ENCODE assay signal across 24 mouse cellular contexts in the genomic region with DNA sequence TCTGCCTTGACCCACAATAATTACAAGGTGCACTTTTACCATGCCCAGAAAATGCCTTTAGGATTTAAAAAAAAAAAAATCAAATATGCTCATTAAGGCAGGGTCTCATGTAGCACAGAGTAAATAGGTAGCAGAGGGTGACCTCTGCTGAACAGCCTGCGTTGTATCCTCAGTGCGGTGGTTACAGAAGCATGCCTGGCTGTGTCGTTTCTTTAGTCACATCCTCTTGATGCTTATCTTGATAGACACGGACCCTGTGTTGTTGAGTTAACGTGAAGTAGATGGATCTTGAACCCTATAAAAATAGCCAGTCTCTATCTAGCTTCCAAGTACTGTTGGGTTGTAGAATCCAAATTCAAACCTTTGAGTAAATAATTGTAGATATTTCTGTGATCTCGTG. TPM values are rescaled to one million over a fixed set of nuclear protein-coding genes. Genes with fewer than 3 reads are reported as not detected.
DNase-seq lines count a peak whose midpoint lies in the region; ATAC-seq and TF ChIP-seq lines count a peak whose summit lies in the region.
"Had no signal": no experiment of that assay in that cellular context is flagged by ENCODE, and none has a peak within 500 bp of the region (broad histone marks: within the 10 kb centered on the region; RNA-seq: fewer than 3 reads in every experiment).

No protein-coding gene starts in this region.

- no peak overlapping the region for H3K9ac ChIP-seq in liver, embryonic 11.5 days (ENCODE audit: low read depth, low read length)
- H3K9ac ChIP-seq in MEL (ENCODE audit: control insufficient read depth, low read depth, low read length, poor library complexity, severe bottlenecking) = no peak overlapping the region
- no peak overlapping the region for H3K9ac ChIP-seq in midbrain, postnatal 0 days (replicated peaks; ENCODE audit: low read length, poor library complexity, severe bottlenecking)
- H3K9ac ChIP-seq: hindbrain, embryonic 15.5 days; intestine, embryonic 15.5 days; liver, embryonic 15.5 days; midbrain, embryonic 12.5 days; neural tube, embryonic 12.5 days had no signal

- no peak for TF ChIP-seq POLR2A in MEL (IDR thresholded peaks at IDR 0.05; ENCODE audit: control insufficient read depth in 1 of 2, insufficient read depth in 1 of 2, low read depth in 1 of 2, low read length in 2 of 2, poor library complexity in 1 of 2)

- H3K27ac ChIP-seq in liver, embryonic 11.5 days (ENCODE audit: low read depth, low read length) = no peak overlapping the region
- no peak overlapping the region for H3K27ac ChIP-seq in MEL (ENCODE audit: control insufficient read depth, low read depth, low read length)
- peak overlapping the region; percentile 48 for H3K27ac ChIP-seq in macrophage
- H3K27ac ChIP-seq in midbrain, postnatal 0 days (ENCODE audit: low read depth, low read length) = no peak overlapping the region
- H3K27ac ChIP-seq: heart, embryonic 10.5 days; hindbrain, embryonic 15.5 days; intestine, embryonic 15.5 days; layer of hippocampus, adult 2 months; midbrain, embryonic 12.5 days; neural tube, embryonic 12.5 days had no signal

- no peak for DNase-seq in liver, embryonic 11.5 days (ENCODE audit: low spot score)
- DNase-seq in liver (no peak), A20 (ENCODE audit: low read depth, low spot score) (peak; percentile 22), MEL (ENCODE audit: low read depth, low spot score) (peak; percentile 39), adipocyte (ENCODE audit: low spot score) (no peak)
- no peak for DNase-seq in heart, adult 9 months (ENCODE audit: low spot score in 2 of 2)
- no peak for DNase-seq in midbrain, postnatal 0 days (ENCODE audit: low spot score)
- DNase-seq: adrenal gland, postnatal 14 days; cerebellum, adult 2 months; cerebellum, postnatal 36 days; kidney, adult 9 months; kidney, postnatal 14 days; retina, postnatal 1 day; right cerebral cortex, postnatal 25 days; spleen, adult 18-20 months had no signal

- TF ChIP-seq RAD21 in MEL (IDR thresholded peaks at IDR 0.05; ENCODE audit: low read depth, low read length) = no peak

- H3K79me2 ChIP-seq in MEL (ENCODE audit: control insufficient read depth, insufficient read depth, low read length, poor library complexity) (peaks cover 26% of the 10 kb centered on the region), macrophage (ENCODE audit: inconsistent target) (peaks cover 92% of the 10 kb centered on the region)

- peaks cover 37% of the 10 kb centered on the region for H3K4me1 ChIP-seq in liver, embryonic 11.5 days (replicated peaks; ENCODE audit: control insufficient read depth, insufficient read depth, low read length)
- H3K4me1 ChIP-seq in MEL (ENCODE audit: control insufficient read depth in 1 of 2, insufficient read depth in 2 of 2, low read length in 2 of 2) = peaks cover 14 to 35% of the 10 kb centered on the region in 2 experiments
- H3K4me1 ChIP-seq in midbrain, postnatal 0 days (ENCODE audit: insufficient read depth, low read length) = peaks cover 3% of the 10 kb centered on the region; the same call in 1 of the 2 replicates

- H3K9me3 ChIP-seq in liver, embryonic 11.5 days (ENCODE audit: control insufficient read depth, low read length) = no peaks in the 10 kb centered on the region
- H3K9me3 ChIP-seq in MEL (replicated peaks; ENCODE audit: insufficient read depth, low read length) = no peaks in the 10 kb centered on the region
- H3K9me3 ChIP-seq in midbrain, postnatal 0 days (ENCODE audit: low read length) = no peaks in the 10 kb centered on the region
- H3K9me3 ChIP-seq: heart, embryonic 10.5 days; hindbrain, embryonic 15.5 days; intestine, embryonic 15.5 days; liver, embryonic 15.5 days; midbrain, embryonic 12.5 days; neural tube, embryonic 12.5 days had no signal

- WGBS in liver, embryonic 11.5 days = 41% methylated on average over 6 of the region's 6 CpGs
- 53% methylated on average over 6 of the region's 6 CpGs for WGBS in macrophage (ENCODE audit: missing documents)
- 92% methylated on average over 6 of the region's 6 CpGs for WGBS in midbrain, postnatal 0 days

- no peak for ATAC-seq in liver, embryonic 11.5 days (replicated peaks; ENCODE audit: low FRiP score)
- ATAC-seq in midbrain, postnatal 0 days (ENCODE audit: low FRiP score) = no peak
- ATAC-seq: forebrain, embryonic 14.5 days; intestine, embryonic 15.5 days had no signal

- no peak overlapping the region for H3K4me3 ChIP-seq in liver, embryonic 11.5 days (ENCODE audit: low read depth, low read length)
- no peak overlapping the region for H3K4me3 ChIP-seq in MEL (ENCODE audit: control insufficient read depth in 1 of 2, insufficient read depth in 1 of 2, low read depth in 2 of 2, low read length in 2 of 2)
- H3K4me3 ChIP-seq in macrophage (ENCODE audit: inconsistent target) = no peak overlapping the region
- no peak overlapping the region for H3K4me3 ChIP-seq in midbrain, postnatal 0 days (ENCODE audit: low read depth, low read length)
- H3K4me3 ChIP-seq: heart, embryonic 10.5 days; hindbrain, embryonic 15.5 days; intestine, embryonic 15.5 days; layer of hippocampus, adult 2 months; liver, embryonic 15.5 days; midbrain, embryonic 12.5 days; neural tube, embryonic 12.5 days had no signal

- H3K27me3 ChIP-seq in liver, embryonic 11.5 days (replicated peaks; ENCODE audit: control insufficient read depth, insufficient read depth, low read length) = no peaks in the 10 kb centered on the region
- no peaks in the 10 kb centered on the region for H3K27me3 ChIP-seq in MEL (ENCODE audit: control insufficient read depth in 1 of 2, insufficient read depth in 2 of 2, low read length in 2 of 2)
- no peaks in the 10 kb centered on the region for H3K27me3 ChIP-seq in midbrain, postnatal 0 days (ENCODE audit: insufficient read depth, low read length)
- H3K27me3 ChIP-seq: hindbrain, embryonic 15.5 days; intestine, embryonic 15.5 days; liver, embryonic 15.5 days; midbrain, embryonic 12.5 days; neural tube, embryonic 12.5 days had no signal

- H3K4me2 ChIP-seq in liver, embryonic 11.5 days = 0 out of 2 replicates have a peak overlapping the region, but pooled peaks have one; percentile 13
- no peak overlapping the region for H3K4me2 ChIP-seq in midbrain, postnatal 0 days (ENCODE audit: low read depth, low read length, poor library complexity, severe bottlenecking)
- H3K4me2 ChIP-seq: hindbrain, embryonic 15.5 days; midbrain, embryonic 12.5 days; neural tube, embryonic 12.5 days had no signal

- TF ChIP-seq CTCF in MEL (IDR thresholded peaks at IDR 0.05 in 2 of 3, conservative IDR thresholded peaks at IDR 0.05 in 1 of 3; ENCODE audit: control insufficient read depth in 1 of 3, insufficient read depth in 1 of 3, low read depth in 2 of 3, low read length in 3 of 3, poor library complexity in 1 of 3, severe bottlenecking in 1 of 3) = no peak
- no peak for TF ChIP-seq CTCF in midbrain, postnatal 0 days (IDR thresholded peaks at IDR 0.05)

- peaks cover 6% of the 10 kb centered on the region; the same call in 1 of the 2 replicates for H3K36me3 ChIP-seq in liver, embryonic 11.5 days (ENCODE audit: control insufficient read depth, insufficient read depth, low read length)
- H3K36me3 ChIP-seq in MEL (ENCODE audit: control insufficient read depth in 1 of 2, insufficient read depth in 2 of 2, low read length in 2 of 2) (peaks cover 7 to 32% of the 10 kb centered on the region in 2 experiments), macrophage (ENCODE audit: inconsistent target) (peaks cover 12% of the 10 kb centered on the region; the same call in 1 of the 2 replicates)
- peaks cover 2% of the 10 kb centered on the region; the same call in 1 of the 2 replicates for H3K36me3 ChIP-seq in midbrain, postnatal 0 days (ENCODE audit: insufficient read depth, low read length)
- H3K36me3 ChIP-seq: intestine, embryonic 15.5 days; midbrain, embryonic 12.5 days had no signal

- TF ChIP-seq EP300 in MEL (IDR thresholded peaks at IDR 0.05; ENCODE audit: low read depth in 1 of 2, low read length in 2 of 2) = peak; percentile 13 to 27; a peak in 2 of 4 replicates

TF ChIP-seq in MEL, 35 proteins besides CTCF, POLR2A, EP300 and RAD21:
- TF ChIP-seq TCF12 (IDR thresholded peaks at IDR 0.05; ENCODE audit: low read depth, low read length) (no peak), TAL1 (IDR thresholded peaks at IDR 0.05; ENCODE audit: low read length) (no peak), SMC3 (IDR thresholded peaks at IDR 0.05; ENCODE audit: low read depth, low read length) (no peak), GATA1 (IDR thresholded peaks at IDR 0.05; ENCODE audit: low read depth, low read length) (peak; percentile 52)

RNA-seq across cellular contexts. Expression of a gene that starts 4.5 kb away (rescaled TPM):
- polyA plus RNA-seq in liver, embryonic 11.5 days (2014; fragmentation: Nextera tagmentation; extraction: Ambion mirVana) = 25.0 and 30.6 TPM in 2 replicates
- total RNA-seq in MEL (2012; rRNA removed) = 10.8 and 11.1 TPM in 2 replicates
- polyA plus RNA-seq in MEL (2012; ENCODE audit: insufficient read depth in 1 of 2, insufficient read length in 2 of 2, low read depth in 1 of 2, low replicate concordance in 2 of 2, missing spikeins in 1 of 2) (10 to 100 TPM in 1 of 2 experiments, not detected in 1; 17.9 TPM), macrophage (2018) (91.9 to 108 TPM (median 94.0 TPM) in 3 replicates)
- total RNA-seq in macrophage (2018; cell fraction: chromatin; rRNA removed) = 100 to 1,000 TPM in 19 of 26 experiments, 10 to 100 TPM in 7; 62.0 to 253 (median 163) TPM
- total RNA-seq in macrophage (2018; cell fraction: cytosol; rRNA removed) = 100 to 1,000 TPM in 13 of 26 experiments, 10 to 100 TPM in 13; 62.6 to 173 (median 103) TPM
- 100 to 1,000 TPM; 110 to 262 (median 169) TPM for total RNA-seq in macrophage (2018; cell fraction: nucleus; rRNA removed)
- total RNA-seq in midbrain, postnatal 0 days (2014; rRNA removed) = 11.3 and 13.4 TPM in 2 replicates
- polyA plus RNA-seq in midbrain, postnatal 0 days (2015; fragmentation: Nextera tagmentation; extraction: Ambion mirVana) = 3.1 and 3.7 TPM in 2 replicates

RNA-seq across cellular contexts. Expression of a gene that starts 50.1 kb away (rescaled TPM):
- 64.1 and 81.5 TPM in 2 replicates for polyA plus RNA-seq in liver, embryonic 11.5 days (2014; fragmentation: Nextera tagmentation; extraction: Ambion mirVana)
- 37.7 and 45.2 TPM in 2 replicates for total RNA-seq in MEL (2012; rRNA removed)
- polyA plus RNA-seq in MEL (2012; ENCODE audit: insufficient read depth in 1 of 2, insufficient read length in 2 of 2, low read depth in 1 of 2, low replicate concordance in 2 of 2, missing spikeins in 1 of 2) (100 to 1,000 TPM in 1 of 2 experiments, 10 to 100 TPM in 1; 75.2 to 120 TPM), macrophage (2018) (194 to 269 TPM (median 210 TPM) in 3 replicates)
- 10 to 100 TPM; 14.0 to 76.4 (median 31.9) TPM for total RNA-seq in macrophage (2018; cell fraction: chromatin; rRNA removed)
- total RNA-seq in macrophage (2018; cell fraction: cytosol; rRNA removed) = 100 to 1,000 TPM; 109 to 286 (median 176) TPM
- total RNA-seq in macrophage (2018; cell fraction: nucleus; rRNA removed) = 100 to 1,000 TPM in 2 of 26 experiments, 10 to 100 TPM in 24; 39.2 to 153 (median 70.2) TPM
- 73.1 and 73.9 TPM in 2 replicates for total RNA-seq in midbrain, postnatal 0 days (2014; rRNA removed)
- 89.6 and 105 TPM in 2 replicates for polyA plus RNA-seq in midbrain, postnatal 0 days (2015; fragmentation: Nextera tagmentation; extraction: Ambion mirVana)

Comparison
In these comparisons a context has a peak if more than half of its experiments do, and no peak if none do; other contexts are left out.
1. DNase-seq: peak in A20 (single experiment) and MEL (single experiment); none in liver, embryonic 11.5 days (single experiment), liver (single experiment), heart, adult 9 months (0 of 2), adipocyte (single experiment) and midbrain, postnatal 0 days (single experiment).